Mouse (Mus musculus) B cell, adult 67 days (primary cell): ENCODE data around the gene Olfr138. TPM values are rescaled to one million over a fixed set of nuclear protein-coding genes. Genes with fewer than 3 reads are reported as not detected.

Experiments
- total RNA-seq, 2 experiments: library from RNA; stranded (reverse); gene quantifications; 4 replicates each; pipeline ENCODE4 v1.2.4; 2023

Olfr138 gene
- total RNA-seq, result not detected

GRCm38 (mm10) chr17:38260735-38261134 is at the start of gene Olfr138:
Gene Olfr138 (plus strand): TSS chr17:38261035.

GRCm38 (mm10) chr17:38307470-38307869 is 46.6 kb downstream of the Olfr138 start, which contains the start of gene Olfr137:
Gene Olfr137 (minus strand): TSS chr17:38307570.

Other genes with a start within 250 kb of the Olfr138 start
- not detected for gene Olfr129, start 201.0 kb upstream of the Olfr138 start, total RNA-seq
- not detected for gene Olfr130, start 197.1 kb upstream of the Olfr138 start, total RNA-seq
- not detected for gene Olfr131, start 172.3 kb upstream of the Olfr138 start, total RNA-seq
- not detected for gene Olfr132, start 126.5 kb upstream of the Olfr138 start, total RNA-seq
- gene Olfr133, start 115.8 kb upstream of the Olfr138 start, total RNA-seq, result not detected
- gene Olfr134, start 89.6 kb upstream of the Olfr138 start, total RNA-seq, result not detected
- gene Olfr135, start 56.7 kb upstream of the Olfr138 start, total RNA-seq, result not detected
- gene Olfr137, start 46.5 kb downstream of the Olfr138 start, total RNA-seq, result not detected
- gene Olfr136, start 68.8 kb downstream of the Olfr138 start, total RNA-seq, result not detected
- not detected for gene Esp36, start 159.2 kb downstream of the Olfr138 start, total RNA-seq